Mouse (Mus musculus): Measurements from ENCODE around the gene Eif4ebp2. TPM values are rescaled to one million over a fixed set of nuclear protein-coding genes. Genes with fewer than 3 reads are reported as not detected.
A peak's percentile ranks its signal among the peaks of the same experiment; 100 is the strongest.

The Eif4ebp2 gene
- total RNA-seq, 2 experiments from 2014 or later: 16.3 to 205 TPM

GRCm38 (mm10) chr10:61394476-61395136 lies 57.9 kb downstream of the Eif4ebp2 start:
- no peak for ATAC-seq (replicated peaks; ENCODE audit: low FRiP score, low TSS enrichment, poor library complexity, severe bottlenecking)

DNA sequence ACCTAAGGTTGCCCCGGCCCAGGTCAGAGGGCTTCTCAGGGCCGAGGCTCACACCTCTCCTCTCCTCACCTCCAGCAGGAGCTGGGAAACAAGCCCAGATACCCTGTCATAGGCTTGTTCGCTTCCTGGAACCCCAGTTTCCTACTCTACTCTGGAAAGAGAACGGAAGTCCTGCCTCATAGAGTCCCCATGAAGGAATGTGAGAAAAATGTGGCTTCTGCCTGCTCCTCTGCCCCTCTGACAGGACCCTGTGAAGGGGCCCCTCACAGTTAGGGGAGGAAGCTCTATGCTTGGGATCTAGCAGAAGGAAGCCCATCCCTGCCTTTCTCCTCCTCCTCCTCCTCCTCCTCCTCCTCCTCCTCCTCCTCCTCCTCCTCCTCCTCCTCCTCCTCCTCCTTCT lies 59.9 kb downstream of the Eif4ebp2 start:
- ATAC-seq (replicated peaks; ENCODE audit: low FRiP score, low TSS enrichment, poor library complexity, severe bottlenecking): no peak

DNA sequence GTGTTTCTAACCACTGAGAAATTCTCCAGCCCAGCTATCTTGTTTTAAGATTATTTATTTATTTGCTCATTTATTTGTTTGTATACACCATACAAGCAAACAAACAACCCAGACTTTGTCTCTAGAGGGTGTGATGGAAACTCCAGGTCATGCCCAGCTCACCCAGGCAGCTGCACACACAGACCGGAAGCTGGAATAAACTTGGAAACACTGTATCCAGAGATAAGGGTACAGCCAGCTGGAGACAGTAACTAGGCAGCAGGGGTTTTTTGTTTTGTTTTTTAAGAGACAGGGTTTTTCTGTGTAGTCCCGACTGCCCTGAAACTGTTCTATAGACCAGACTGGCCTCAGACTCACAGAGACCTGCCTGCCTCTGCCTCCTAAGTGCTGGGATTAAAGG lies 62.3 kb downstream of the Eif4ebp2 start:
- ATAC-seq (replicated peaks; ENCODE audit: low FRiP score, low TSS enrichment, poor library complexity, severe bottlenecking): no peak

DNA sequence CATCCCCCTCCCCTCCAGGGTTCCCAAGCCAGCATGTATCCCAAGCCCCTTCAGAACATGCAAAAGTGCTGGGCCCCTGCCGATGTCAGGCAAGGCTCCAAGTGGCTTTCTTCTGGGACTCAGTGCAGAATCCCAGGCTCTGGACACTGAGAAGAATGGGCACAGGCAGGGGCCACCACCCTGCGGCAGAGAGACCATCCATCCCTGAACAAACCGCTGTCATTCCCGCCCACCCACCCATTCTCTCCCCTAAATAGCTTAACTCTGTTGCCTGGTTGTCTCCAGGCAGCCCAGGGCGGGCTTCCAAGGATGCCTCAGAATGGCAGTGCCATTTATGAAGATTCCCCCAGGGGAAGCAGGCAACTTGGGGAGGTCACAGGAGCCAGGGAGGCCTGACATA lies 63.4 kb downstream of the Eif4ebp2 start:
- no peak for ATAC-seq (replicated peaks; ENCODE audit: low FRiP score, low TSS enrichment, poor library complexity, severe bottlenecking)

DNA sequence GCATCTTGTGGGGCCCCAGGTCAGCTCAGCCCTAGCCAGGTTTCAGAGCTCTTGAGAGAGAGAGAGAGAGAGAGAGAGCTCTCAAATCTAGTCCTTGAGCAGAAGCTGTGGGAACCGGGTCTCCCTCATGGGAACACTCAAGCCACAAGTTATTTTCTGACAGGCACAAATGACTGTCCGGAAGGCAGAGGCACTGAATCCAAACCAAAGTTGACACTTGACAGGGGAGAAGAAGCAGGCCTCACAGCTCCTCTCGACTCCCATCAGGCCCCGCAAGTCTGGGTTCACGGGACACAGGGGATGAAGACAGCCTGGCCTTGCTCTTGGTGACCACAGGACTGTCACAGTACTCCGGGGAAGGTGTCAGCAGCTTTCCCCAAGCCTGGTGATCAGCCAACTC lies 66.2 kb downstream of the Eif4ebp2 start:
- no peak for ATAC-seq (replicated peaks; ENCODE audit: low FRiP score, low TSS enrichment, poor library complexity, severe bottlenecking)

DNA sequence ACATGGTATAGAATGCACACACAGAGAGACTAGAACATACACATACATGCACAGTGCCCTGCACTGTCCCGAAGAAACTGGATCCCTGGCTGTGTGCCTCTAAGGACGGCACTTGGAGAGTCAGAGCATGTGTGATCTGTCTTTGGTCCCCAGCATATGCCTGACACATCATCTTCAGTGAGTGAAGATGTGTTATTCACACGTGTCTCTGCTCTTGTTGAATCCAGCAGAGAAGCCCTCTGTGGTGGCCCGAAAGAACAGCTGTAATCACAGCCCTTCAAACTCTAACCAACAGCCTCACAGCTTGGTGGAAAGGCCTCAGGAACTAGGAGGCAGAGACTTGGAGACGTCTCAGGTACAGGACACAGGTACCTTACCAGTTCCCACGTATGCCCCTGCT lies 67.3 kb downstream of the Eif4ebp2 start:
- ATAC-seq (replicated peaks; ENCODE audit: low FRiP score, low TSS enrichment, poor library complexity, severe bottlenecking): no peak

- no peak for ATAC-seq (replicated peaks; ENCODE audit: low FRiP score, low TSS enrichment, poor library complexity, severe bottlenecking)
Observed at GRCm38 (mm10) chr10:61383715-61384047, 68.8 kb downstream of the Eif4ebp2 start.

GRCm38 (mm10) chr10:61383021-61383714 lies 69.3 kb downstream of the Eif4ebp2 start, which contains the start of gene Pald1:
TSS of gene Pald1 (minus strand) at chr10:61383530.
- peak; percentile 38; the same call in 1 of the 2 replicates for ATAC-seq (replicated peaks; ENCODE audit: low FRiP score, low TSS enrichment, poor library complexity, severe bottlenecking)

DNA sequence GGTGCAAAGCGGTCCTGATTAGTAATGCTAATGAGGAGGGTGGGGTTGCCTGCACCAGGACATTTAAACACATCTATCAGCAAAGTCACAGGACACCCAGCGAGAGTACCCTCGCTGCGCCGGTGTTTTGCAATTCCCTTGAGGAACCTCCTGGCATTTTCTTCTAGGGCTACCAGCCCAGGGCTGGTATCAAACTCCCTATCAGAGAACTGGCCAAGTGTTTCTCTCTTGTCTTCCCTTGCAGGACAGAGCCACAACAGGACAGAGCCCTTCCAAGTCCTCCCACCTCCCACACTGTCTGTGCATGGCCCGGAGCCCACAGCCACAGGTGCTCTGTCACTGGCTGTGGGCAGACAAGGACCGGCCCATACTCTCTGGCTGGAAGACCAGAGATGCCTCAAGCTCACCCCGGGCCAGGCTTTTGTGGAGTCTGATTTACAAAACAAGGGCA lies 70.2 kb downstream of the Eif4ebp2 start:
- ATAC-seq (replicated peaks; ENCODE audit: low FRiP score, low TSS enrichment, poor library complexity, severe bottlenecking): 0 out of 2 replicates have a peak, but pooled peaks have one; percentile 21

DNA sequence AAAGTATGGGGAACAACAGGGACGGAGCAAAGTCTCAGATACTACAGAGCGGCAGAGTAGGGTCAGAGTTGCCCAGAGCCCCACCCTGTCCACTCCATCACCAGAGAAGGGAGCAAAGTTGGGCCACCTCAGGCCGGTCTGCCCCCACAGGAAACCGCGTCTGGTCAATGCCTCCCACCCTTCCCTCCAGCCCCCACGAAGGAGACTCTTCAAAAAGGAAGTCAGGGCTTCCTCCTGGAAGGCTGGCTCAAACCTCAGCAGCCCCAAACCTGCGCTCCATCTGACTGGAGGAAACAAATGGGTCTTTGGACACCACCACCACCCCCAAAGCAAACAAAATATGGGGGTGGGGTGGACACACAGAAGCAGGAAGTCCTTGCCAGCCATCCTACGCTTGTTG lies 70.6 kb downstream of the Eif4ebp2 start:
- no peak for ATAC-seq (replicated peaks; ENCODE audit: low FRiP score, low TSS enrichment, poor library complexity, severe bottlenecking)

DNA sequence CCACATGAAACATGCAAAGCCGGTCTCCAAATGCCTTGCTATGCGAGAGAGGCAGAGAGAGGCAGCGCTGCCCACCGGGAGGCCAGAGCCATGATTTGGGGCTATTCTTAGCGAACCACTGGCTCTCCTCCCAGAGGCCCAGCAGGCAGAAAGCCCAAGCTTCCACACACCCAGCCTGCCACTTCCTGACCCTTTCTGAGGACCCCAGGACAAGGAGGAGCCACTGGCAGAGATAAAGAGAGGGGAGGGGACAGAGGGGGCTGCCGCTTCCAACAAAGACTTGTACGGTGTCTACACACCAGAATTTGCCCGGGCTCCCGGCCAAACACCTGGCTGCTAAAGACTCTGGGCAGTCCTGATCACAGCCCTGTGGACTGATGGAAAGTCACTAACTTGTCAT lies 72.3 kb downstream of the Eif4ebp2 start:
- ATAC-seq (replicated peaks; ENCODE audit: low FRiP score, low TSS enrichment, poor library complexity, severe bottlenecking): no peak

DNA sequence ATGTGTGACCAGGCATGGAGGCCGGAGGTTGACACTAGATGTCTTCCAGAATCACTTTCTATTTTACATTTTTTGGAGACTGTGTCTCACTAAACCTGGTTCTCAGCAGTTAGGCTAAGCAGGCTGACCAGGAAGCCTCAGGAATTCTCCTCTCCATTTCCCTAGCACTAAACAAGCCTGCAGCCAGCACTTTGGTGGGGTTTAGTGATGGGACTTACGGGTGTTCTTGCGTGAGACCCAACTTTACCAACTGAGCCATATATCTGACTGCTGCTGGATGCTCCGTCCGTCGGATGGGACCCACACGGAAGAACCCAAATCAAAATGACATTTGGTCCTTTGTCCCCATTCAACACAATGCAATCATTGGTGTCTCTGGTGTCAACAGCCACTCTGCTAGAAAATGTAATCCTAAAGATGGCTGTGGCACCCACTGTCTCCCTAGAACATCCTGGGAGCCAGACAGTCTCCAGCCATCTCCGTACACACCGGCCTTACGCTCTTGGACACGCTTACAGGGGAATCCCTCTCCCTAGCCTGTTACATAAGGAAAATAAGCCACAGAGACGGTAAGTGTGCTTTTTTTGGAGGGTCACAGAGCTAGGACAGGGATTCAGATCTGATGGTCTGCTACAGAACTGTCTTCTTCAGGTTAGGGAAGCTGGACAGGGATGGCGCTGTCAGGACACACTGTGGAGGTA lies 73.0 kb downstream of the Eif4ebp2 start:
- ATAC-seq (replicated peaks; ENCODE audit: low FRiP score, low TSS enrichment, poor library complexity, severe bottlenecking): no peak

DNA sequence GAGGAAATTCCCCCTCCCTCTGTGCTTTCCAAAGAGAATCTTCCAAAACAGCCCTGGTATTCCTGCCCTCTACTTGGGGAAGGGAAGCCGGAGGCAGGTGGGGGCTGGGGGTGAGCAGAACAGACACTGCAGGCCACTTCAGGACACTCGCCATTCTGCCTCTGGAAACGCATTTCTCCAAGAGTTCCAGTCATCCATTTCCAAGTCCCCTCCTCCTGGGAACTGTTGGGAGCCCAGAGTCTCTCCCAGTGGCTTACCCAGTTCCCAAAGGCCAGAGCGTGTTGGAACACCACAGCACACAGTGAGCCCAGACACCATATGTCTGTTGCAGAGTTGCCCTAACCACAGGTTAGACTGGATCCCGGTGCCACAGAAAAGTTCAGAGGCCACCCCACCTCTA lies 73.8 kb downstream of the Eif4ebp2 start:
- ATAC-seq (replicated peaks; ENCODE audit: low FRiP score, low TSS enrichment, poor library complexity, severe bottlenecking): no peak

Other genes starting within 250 kb of the Eif4ebp2 start
- gene Adamts14, start 179.2 kb downstream of the Eif4ebp2 start, total RNA-seq (2014; fragmentation: Nextera tagmentation): 2.0 TPM in 1 of 2 replicates, not detected in the other
- gene Adamts14, start 179.2 kb downstream of the Eif4ebp2 start, total RNA-seq (2017): 1.6 TPM in 1 of 2 replicates, not detected in the other
- gene Prf1, start 154.8 kb downstream of the Eif4ebp2 start, total RNA-seq (2014; fragmentation: Nextera tagmentation): 0.42 TPM in 1 of 2 replicates, not detected in the other
- gene Prf1, start 154.8 kb downstream of the Eif4ebp2 start, total RNA-seq (2017): 2.2 TPM in 1 of 2 replicates, not detected in the other
- not detected in 2 replicates for gene Pald1, start 69.1 kb downstream of the Eif4ebp2 start, total RNA-seq (2014; fragmentation: Nextera tagmentation)
- gene Pald1, start 69.1 kb downstream of the Eif4ebp2 start, total RNA-seq (2017): not detected in 2 replicates
- gene Nodal, start 34.7 kb downstream of the Eif4ebp2 start, total RNA-seq (2014; fragmentation: Nextera tagmentation): not detected in 2 replicates
- not detected in 2 replicates for gene Nodal, start 34.7 kb downstream of the Eif4ebp2 start, total RNA-seq (2017)
- gene Lrrc20, start 23.1 kb upstream of the Eif4ebp2 start, total RNA-seq (2014; fragmentation: Nextera tagmentation): 14.3 and 19.5 TPM in 2 replicates
- gene Lrrc20, start 23.1 kb upstream of the Eif4ebp2 start, total RNA-seq (2017): 8.0 and 10.9 TPM in 2 replicates
- gene Npffr1, start 142.8 kb upstream of the Eif4ebp2 start, total RNA-seq (2014; fragmentation: Nextera tagmentation): not detected in 2 replicates
- not detected in 2 replicates for gene Npffr1, start 142.8 kb upstream of the Eif4ebp2 start, total RNA-seq (2017)
- 96.7 and 97.1 TPM in 2 replicates for gene Ppa1, start 195.9 kb upstream of the Eif4ebp2 start, total RNA-seq (2014; fragmentation: Nextera tagmentation)
- 183 and 211 TPM in 2 replicates for gene Ppa1, start 195.9 kb upstream of the Eif4ebp2 start, total RNA-seq (2017)
- 85.6 and 97.9 TPM in 2 replicates for gene Sar1a, start 227.6 kb upstream of the Eif4ebp2 start, total RNA-seq (2014; fragmentation: Nextera tagmentation)
- 108 and 119 TPM in 2 replicates for gene Sar1a, start 227.6 kb upstream of the Eif4ebp2 start, total RNA-seq (2017)
- gene Tysnd1, start 242.9 kb upstream of the Eif4ebp2 start, total RNA-seq (2014; fragmentation: Nextera tagmentation): 22.8 and 31.8 TPM in 2 replicates
- 12.9 and 25.7 TPM in 2 replicates for gene Tysnd1, start 242.9 kb upstream of the Eif4ebp2 start, total RNA-seq (2017)

Data from megakaryocyte-erythroid progenitor cell, adult 5-6 weeks (primary cell).